Mouse (Mus musculus): ENCODE measurements around the gene Acadm.
A peak's percentile ranks its signal among the peaks of the same experiment; 100 is the strongest.

Acadm gene

GRCm38 (mm10) chr3:153941613-153942012 lies 2.8 kb downstream of the Acadm start:
- no peak for DNase-seq (ENCODE audit: low read depth, low spot score)

GRCm38 (mm10) chr3:153940486-153940885 lies 3.9 kb downstream of the Acadm start:
- no peak for DNase-seq (ENCODE audit: low read depth, low spot score)

GRCm38 (mm10) chr3:153940021-153940420 lies 4.4 kb downstream of the Acadm start:
- DNase-seq (ENCODE audit: low read depth, low spot score), result no peak

DNA sequence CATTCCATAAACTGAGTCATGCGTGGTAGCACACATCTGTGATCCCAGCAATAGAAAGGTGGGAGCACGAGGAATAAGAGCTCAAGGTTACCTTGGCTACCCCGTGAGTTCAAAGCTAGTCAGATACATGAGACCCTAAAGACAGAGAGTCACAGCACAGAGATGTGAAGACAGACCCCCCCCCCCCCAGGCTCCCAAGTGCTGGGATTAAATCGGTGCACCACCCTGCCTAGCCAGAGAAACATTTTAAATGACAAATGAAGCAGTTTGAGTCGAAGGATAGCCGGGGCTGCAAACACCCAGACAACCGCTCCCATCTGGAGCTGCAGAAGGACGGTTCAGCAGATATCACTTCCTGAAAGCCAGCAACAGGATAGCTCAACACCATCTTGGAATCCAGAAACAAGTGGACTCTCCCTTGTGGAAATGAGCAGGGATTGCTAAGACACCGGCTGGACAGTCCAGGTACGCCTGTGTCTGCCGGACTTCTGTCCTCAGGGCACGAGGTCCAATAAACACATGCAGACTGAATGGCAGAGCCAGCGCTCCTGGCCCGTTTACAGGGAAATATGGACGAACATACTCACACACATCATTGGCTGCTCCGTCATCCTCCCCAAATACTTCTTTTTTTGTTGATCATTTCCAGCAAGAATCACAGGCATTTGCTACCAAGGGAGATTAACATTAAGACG lies 7.2 kb downstream of the Acadm start:
- DNase-seq (ENCODE audit: low read depth, low spot score), result no peak

DNA sequence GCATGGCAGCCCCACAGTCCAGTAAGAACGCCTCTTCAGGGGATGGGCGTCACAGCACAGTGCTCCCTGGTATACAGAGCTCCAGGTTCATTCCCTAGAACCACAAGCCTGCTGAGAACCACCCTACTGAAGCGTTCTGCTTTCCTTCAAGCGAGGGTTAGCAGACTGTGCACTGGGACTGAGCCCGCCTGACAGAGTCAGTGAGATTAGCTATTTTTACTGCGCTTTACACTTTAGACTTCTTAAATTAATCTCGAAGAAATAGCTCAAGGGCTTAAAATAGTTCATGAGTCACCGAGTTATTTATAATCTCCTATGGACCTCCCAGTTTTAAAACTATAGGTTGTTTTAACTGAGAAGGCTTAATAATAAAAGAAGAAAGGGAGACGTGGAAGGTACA lies 8.6 kb downstream of the Acadm start:
- no peak for DNase-seq (ENCODE audit: low read depth, low spot score)

DNA sequence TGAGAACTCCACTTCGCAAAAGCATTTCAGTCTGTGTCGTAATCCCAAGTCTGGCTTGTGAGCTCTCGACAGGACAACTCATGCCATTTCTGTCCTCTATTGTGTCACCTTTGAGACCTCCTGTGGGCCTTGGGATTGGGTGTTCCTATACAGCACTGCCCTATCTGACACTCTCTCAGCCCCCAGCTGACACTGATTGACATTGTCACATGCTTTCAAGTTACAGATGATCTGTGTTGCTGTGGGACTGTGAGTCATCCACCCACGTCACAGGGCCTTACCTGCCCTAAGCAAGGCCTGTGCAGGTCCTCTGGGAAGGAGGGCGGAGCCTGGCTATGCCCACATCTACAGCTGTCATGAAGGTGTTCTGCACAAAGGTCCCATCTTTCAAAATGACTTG lies 12.0 kb downstream of the Acadm start:
- no peak for DNase-seq (ENCODE audit: low read depth, low spot score)

- no peak for DNase-seq (ENCODE audit: low read depth, low spot score)
These were observed 14.9 kb downstream of the Acadm start for GRCm38 (mm10) chr3:153929526-153929925.

GRCm38 (mm10) chr3:153926333-153926732 lies 18.1 kb downstream of the Acadm start:
- no peak for DNase-seq (ENCODE audit: low read depth, low spot score)

GRCm38 (mm10) chr3:153921147-153921910 lies 23.1 kb downstream of the Acadm start:
- no peak for DNase-seq (ENCODE audit: low read depth, low spot score)

DNA sequence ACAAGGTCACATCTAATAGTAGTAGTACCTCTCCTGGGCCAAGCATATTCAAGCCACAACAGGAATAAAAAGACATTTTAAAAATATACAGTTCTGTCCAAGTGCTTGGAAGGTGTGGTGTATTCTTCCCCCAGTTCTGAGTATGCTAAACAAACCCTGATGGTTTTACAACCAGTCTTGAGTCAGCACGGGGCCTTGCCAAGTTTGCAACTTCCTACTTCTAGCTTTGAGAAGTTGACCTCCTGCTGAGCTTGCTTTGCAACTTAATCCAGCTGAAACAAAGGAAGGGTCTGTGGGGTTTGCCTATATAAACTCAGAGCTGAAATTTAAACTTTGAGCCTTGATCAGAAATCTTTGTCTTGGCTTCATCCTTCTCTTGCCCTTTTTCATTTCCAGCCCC lies 27.2 kb downstream of the Acadm start:
- no peak for DNase-seq (ENCODE audit: low read depth, low spot score)

DNA sequence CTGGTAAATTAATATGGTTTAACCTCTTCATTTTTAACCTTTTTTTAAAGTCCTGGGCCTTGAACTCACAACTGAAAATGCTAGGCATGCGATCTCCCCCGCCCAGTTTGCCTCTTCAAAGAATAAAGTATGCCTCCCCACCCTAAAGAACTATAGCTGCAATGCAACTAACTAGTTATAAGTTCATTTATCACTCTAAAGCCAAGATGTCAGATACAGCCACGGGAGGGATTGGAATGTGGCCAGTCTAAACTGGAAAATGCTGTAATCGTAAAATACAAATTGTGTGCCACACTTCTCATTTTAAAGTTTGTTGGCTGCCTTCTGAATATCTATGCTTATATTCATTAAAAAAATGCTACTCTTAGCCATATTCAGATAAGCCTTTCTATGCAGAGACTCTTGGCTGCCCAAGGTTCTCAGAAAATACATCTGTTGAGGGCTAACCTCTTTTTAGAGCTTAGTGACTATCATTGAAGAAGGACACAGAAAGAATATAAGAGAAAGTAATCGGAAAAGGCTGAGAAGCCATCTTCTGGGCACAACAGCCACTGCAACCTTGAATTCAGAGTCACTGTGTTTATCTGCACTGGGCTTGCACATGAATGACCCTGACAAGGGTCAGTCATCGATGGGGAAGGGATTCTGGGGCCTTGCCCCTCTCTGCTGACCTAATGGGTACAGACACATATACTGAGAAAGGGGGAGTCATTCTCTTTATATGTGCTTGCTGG lies 30.8 kb downstream of the Acadm start:
- DNase-seq (ENCODE audit: low read depth, low spot score), result no peak

DNA sequence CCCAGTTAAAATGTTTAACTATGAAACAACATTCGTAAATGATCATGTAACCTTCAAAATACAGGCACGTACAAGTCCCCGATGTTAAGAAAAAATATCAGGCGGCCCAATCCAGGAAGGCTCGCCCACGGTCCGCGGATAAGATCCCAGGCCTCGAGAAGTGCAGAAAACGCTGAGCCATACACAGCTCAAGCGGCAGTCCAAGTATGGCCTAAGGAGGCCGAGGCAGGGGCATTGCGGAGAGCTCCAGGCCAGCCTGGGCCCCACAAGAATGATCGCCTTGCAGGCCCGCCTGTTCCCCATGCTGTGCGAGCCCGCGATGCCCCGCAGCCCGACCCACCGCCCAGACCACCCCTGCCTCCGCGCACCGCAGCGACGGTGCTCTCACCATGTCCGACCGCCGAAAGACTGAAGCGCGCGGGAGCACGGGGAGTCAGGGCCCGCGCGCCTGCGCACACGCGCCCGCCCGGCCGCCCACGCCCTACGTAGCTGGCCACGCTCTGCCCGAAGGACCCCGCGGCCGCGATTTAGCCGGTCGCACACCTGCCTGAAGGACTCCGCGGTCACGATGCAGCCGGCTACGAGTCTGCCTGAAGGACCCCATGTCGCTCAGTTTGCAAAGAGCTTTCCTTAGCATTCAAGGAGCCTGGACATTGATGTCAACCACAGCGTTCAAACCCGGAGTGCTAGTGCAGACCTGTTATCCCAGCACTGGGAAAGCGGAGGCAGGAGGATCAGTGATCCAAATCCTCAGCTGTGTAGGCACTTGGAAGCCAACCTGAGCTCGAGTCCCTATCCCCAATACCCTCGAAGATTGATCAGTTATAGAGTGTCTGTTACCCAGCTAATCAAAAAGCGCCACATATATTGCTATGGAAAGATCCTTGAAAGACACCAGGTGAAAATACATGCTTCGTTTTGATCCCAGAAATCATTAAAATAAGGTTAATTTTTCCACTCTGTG lies 31.6 kb downstream of the Acadm start, which contains the start of gene Rabggtb:
Gene Rabggtb (minus strand): TSS at position 464 of the 964 bp plus-strand sequence.
- DNase-seq (ENCODE audit: low read depth, low spot score), result peak; percentile 93

GRCm38 (mm10) chr3:153911882-153912440 lies 32.5 kb downstream of the Acadm start:
- DNase-seq (ENCODE audit: low read depth, low spot score), result no peak

- DNase-seq (ENCODE audit: low read depth, low spot score), result no peak
These were observed 33.1 kb downstream of the Acadm start for GRCm38 (mm10) chr3:153911197-153911881.

DNA sequence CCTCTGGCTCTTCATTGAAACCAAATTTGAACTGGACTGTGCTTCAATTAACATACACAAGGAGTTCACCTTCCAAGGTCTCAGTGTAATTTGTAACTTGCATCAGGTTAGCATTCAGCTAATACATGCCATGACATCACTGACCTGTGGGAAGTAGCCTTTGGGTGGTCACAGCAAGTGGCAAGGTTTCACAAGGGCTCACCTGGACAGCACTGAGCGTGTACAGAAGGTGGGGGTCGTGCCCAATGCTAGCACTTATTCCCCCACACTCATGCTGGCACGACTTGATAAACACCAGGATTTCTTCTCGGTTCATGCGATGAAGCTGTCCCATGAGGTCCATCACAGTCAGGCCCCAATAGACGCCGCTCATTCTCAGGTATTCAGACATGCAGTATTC lies 33.9 kb downstream of the Acadm start:
- no peak for DNase-seq (ENCODE audit: low read depth, low spot score)

GRCm38 (mm10) chr3:153908919-153909318 lies 35.5 kb downstream of the Acadm start:
- DNase-seq (ENCODE audit: low read depth, low spot score), result no peak

DNA sequence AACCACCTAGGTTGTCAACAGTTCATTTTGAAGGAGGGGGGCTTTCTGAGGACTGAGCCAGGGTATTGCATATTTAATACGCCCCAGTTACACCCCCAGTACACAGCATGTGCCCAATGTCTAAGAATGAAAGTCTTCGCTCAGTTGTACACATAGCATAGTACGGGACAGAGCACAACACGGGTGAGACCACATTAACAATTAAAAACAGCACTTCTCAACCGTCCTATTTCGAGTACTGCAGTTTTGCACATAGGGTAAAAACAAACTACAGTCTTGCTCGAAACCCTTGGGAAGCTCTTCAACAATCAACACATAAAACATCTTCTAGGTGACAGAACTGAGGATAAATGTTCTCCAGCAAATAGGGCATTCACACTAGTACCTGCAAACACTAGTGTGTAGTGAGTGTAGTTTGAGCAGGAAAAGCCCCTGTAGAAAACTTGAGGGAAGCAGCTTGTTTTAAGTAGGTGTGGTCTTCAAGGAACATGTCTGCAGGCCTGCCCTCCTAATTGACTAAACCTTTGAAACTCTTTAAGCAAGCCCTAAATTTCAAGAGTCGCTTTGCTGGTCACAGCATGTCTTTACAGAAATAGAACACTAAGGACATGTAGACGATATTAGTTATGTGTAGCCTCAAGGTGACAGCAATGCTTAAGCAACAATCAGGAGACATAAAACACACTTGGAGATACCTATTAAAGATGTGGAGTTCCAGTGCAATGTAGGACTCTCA lies 38.1 kb downstream of the Acadm start, which contains the start of gene Msh4:
Gene Msh4 (minus strand): TSS at position 3 of the 736 bp plus-strand sequence.
- no peak for DNase-seq (ENCODE audit: low read depth, low spot score)

- no peak for DNase-seq (ENCODE audit: low read depth, low spot score)
These were observed 38.9 kb downstream of the Acadm start for GRCm38 (mm10) chr3:153905251-153906135.
